Mouse (Mus musculus) heart, postnatal 25 days (tissue): ENCODE data around the gene Gm20388. TPM values are rescaled to one million over a fixed set of nuclear protein-coding genes. Genes with fewer than 3 reads are reported as not detected.
A peak's percentile ranks its signal among the peaks of the same experiment; 100 is the strongest.
"Not testable (repeated sequence)": the region's sequence is repeated elsewhere in the genome, so short reads cannot be mapped to it uniquely, and the experiment has no call there.

Source experiments
- DNase-seq: peaks from one replicate; pipeline ENCODE4 v3.0.0; 2022; ENCODE audit warnings: low spot score
- intact Hi-C: fragments of 180-260 bp; cut with DNase I; formaldehyde crosslinking; loops from one replicate; pipeline ENCODE4 v1.15.1; 2025
- total RNA-seq, 2 experiments: library from RNA; stranded (reverse); gene quantifications; 2 replicates each; pipeline ENCODE4 v1.2.3; 2021

The Gm20388 gene
- total RNA-seq, 2 experiments from 2014 or later, result 2.7 TPM; not detected in 1

GRCm38 (mm10) chr8:123628253-123628967, 3717.8 kb downstream of the Gm20388 start:
- intact Hi-C loops, result loop anchor here (5.0 kb wide), 1 partner anchor 146 kb away; no protein-coding TSS in a partner anchor
- DNase-seq, result no peak

GRCm38 (mm10) chr8:123628968-123629755, 3718.5 kb downstream of the Gm20388 start:
- intact Hi-C loops, result loop anchor here (5.0 kb wide), 1 partner anchor 147 kb away; no protein-coding TSS in a partner anchor
- DNase-seq, result peak; percentile 46

- intact Hi-C loops, result no loop called here
- no peak for DNase-seq
Measured at GRCm38 (mm10) chr8:123630058-123630457, 3719.4 kb downstream of the Gm20388 start.

GRCm38 (mm10) chr8:123630841-123631251, 3720.2 kb downstream of the Gm20388 start:
- DNase-seq, result no peak
- intact Hi-C loops, result no loop called here

- DNase-seq, intact Hi-C loops: not testable (repeated sequence)
Measured at GRCm38 (mm10) chr8:123631746-123632145, 3721.1 kb downstream of the Gm20388 start.

GRCm38 (mm10) chr8:123632257-123632656, 3721.6 kb downstream of the Gm20388 start:
- DNase-seq, result no peak
- intact Hi-C loops, result no loop called here

- no peak for DNase-seq
- intact Hi-C loops, result no loop called here
Measured at GRCm38 (mm10) chr8:123633801-123634200, 3723.2 kb downstream of the Gm20388 start.

- intact Hi-C loops, result no loop called here
- no peak for DNase-seq
Measured at GRCm38 (mm10) chr8:123634395-123635131, 3723.9 kb downstream of the Gm20388 start.

GRCm38 (mm10) chr8:123635671-123636070, 3725.0 kb downstream of the Gm20388 start:
- no peak for DNase-seq
- intact Hi-C loops, result no loop called here

- DNase-seq, result no peak
- intact Hi-C loops, result loop anchor here (2.0 kb wide), 1 partner anchor 141 kb away; no protein-coding TSS in a partner anchor
Measured at GRCm38 (mm10) chr8:123643330-123644051, 3732.8 kb downstream of the Gm20388 start.

GRCm38 (mm10) chr8:123645229-123645628, 3734.6 kb downstream of the Gm20388 start:
- DNase-seq, result no peak
- intact Hi-C loops, result no loop called here

GRCm38 (mm10) chr8:123648245-123649170, 3737.9 kb downstream of the Gm20388 start:
- intact Hi-C loops, result no loop called here
- DNase-seq, result peak; percentile 48

GRCm38 (mm10) chr8:123649483-123649882, 3738.8 kb downstream of the Gm20388 start:
- DNase-seq, result no peak
- intact Hi-C loops, result no loop called here

- intact Hi-C loops, result loop anchor here (1.0 kb wide), 2 partner anchors 118 to 133 kb away; no protein-coding TSS in a partner anchor
- no peak for DNase-seq
Measured at GRCm38 (mm10) chr8:123651390-123652098, 3740.9 kb downstream of the Gm20388 start.

GRCm38 (mm10) chr8:123652641-123653040, 3742.0 kb downstream of the Gm20388 start:
- intact Hi-C loops, result loop anchor here (1.0 kb wide), 2 partner anchors 117 to 132 kb away; no protein-coding TSS in a partner anchor
- DNase-seq, result no peak

- intact Hi-C loops, result no loop called here
- DNase-seq, result peak; percentile 83
Measured at GRCm38 (mm10) chr8:123653308-123653993, 3742.8 kb downstream of the Gm20388 start, which contains the start of gene Rhou. Gene Rhou, plus strand, starts transcription at chr8:123653929.

- intact Hi-C loops, result no loop called here
- DNase-seq, result peak; percentile 42
Measured at GRCm38 (mm10) chr8:123653994-123654569, 3743.4 kb downstream of the Gm20388 start.
